In the genomic region with DNA sequence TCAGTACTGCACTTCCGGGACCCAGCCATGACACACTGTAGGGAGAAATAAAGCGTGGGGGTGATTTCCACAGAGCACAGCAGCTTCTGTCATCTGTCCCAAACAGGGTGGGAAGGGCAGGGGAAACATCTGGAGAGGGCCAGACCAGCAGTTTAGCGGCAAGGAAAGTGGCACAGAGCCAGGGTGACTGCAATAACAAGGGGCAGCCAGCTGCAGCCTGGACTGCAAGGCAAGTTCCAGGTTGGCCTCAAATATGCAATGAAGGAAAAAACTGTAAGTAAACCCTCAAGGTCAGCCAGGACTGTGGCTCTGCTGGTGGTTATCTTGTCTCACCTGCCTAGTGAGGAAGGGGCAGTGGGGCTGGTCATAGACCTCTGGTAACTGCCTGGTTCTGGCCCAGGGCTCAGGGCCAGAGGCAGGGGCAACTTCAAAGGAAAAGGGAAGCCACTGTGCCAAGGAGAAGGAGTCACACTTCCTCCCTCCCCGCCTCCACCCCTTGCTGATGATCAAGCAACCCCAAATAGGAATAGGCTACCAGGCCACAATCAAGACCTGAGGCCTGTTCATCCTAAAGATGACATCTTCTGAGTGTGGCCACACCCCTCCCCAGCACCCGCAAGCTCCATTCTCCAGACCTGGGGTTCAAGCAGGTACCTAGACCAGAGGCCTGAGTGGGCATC, we compare ENCODE assay signal across 9 mouse cellular contexts. TPM values are rescaled to one million over a fixed set of nuclear protein-coding genes. Genes with fewer than 3 reads are reported as not detected.
A peak's percentile ranks its signal among the peaks of the same experiment; 100 is the strongest.
DNase-seq lines count a peak whose midpoint lies in the region; ATAC-seq lines count a peak whose summit lies in the region.
"Had no signal": no experiment of that assay in that cellular context is flagged by ENCODE, and none has a peak within 500 bp of the region (broad histone marks: within the 10 kb centered on the region; RNA-seq: fewer than 3 reads in every experiment).

No protein-coding gene starts in this region.

- 41% methylated on average over 5 of the region's 5 CpGs for WGBS in lung, embryonic 15.5 days

- H3K27ac ChIP-seq in lung, embryonic 15.5 days = peak overlapping the region; percentile 83
- H3K27ac ChIP-seq: liver, embryonic 14.5 days had no signal

- no peak overlapping the region for H3K9ac ChIP-seq in lung, embryonic 15.5 days
- H3K9ac ChIP-seq: liver, embryonic 14.5 days had no signal

- H3K4me3 ChIP-seq in lung, embryonic 15.5 days = no peak overlapping the region

- peak overlapping the region; percentile 16; the same call in 1 of the 2 replicates for H3K4me2 ChIP-seq in lung, embryonic 15.5 days

- no peaks in the 10 kb centered on the region for H3K36me3 ChIP-seq in lung, embryonic 15.5 days

- peak; percentile 83 for ATAC-seq in common myeloid progenitor, adult 5-6 weeks (replicated peaks; ENCODE audit: low read depth, poor library complexity, severe bottlenecking)
- peak; percentile 71 for ATAC-seq in lung, embryonic 15.5 days (ENCODE audit: borderline replicate concordance, extremely low read depth, low FRiP score, low TSS enrichment)

- intact Hi-C loops in heart, postnatal 10 days (cut with DNase I) = no loop called here

- no peaks in the 10 kb centered on the region for H3K27me3 ChIP-seq in lung, embryonic 15.5 days

- no peaks in the 10 kb centered on the region for H3K9me3 ChIP-seq in lung, embryonic 15.5 days

- H3K4me1 ChIP-seq in lung, embryonic 15.5 days = peaks cover 64% of the 10 kb centered on the region

- DNase-seq in ovary, adult 18-20 months (ENCODE audit: low spot score) = peak; percentile 63
- DNase-seq in ovary, postnatal 10 days (ENCODE audit: low spot score) = no peak
- peak; percentile 86 to 89 for DNase-seq in heart, postnatal 10 days
- DNase-seq in frontal cortex, postnatal 36 days (ENCODE audit: low spot score in 2 of 2) = no peak
- no peak for DNase-seq in spleen, postnatal 4 days (ENCODE audit: low spot score in 2 of 2)
- no peak for DNase-seq in frontal cortex, postnatal 25 days (ENCODE audit: low spot score in 2 of 2)

RNA-seq across cellular contexts. Expression of a gene that starts 5.1 kb away (rescaled TPM):
- 5.9 and 6.3 TPM in 2 replicates for total RNA-seq in common myeloid progenitor, adult 5-6 weeks (2017)
- total RNA-seq in heart, postnatal 10 days (2021) = 10 to 100 TPM; 65.4 to 73.1 TPM
- polyA plus RNA-seq in lung, embryonic 15.5 days (2015; fragmentation: Nextera tagmentation; extraction: Ambion mirVana) = 14.1 and 14.2 TPM in 2 replicates

RNA-seq across cellular contexts. Expression of a gene that starts 36.1 kb away (rescaled TPM):
- total RNA-seq in common myeloid progenitor, adult 5-6 weeks (2017) = 2.0 and 3.2 TPM in 2 replicates
- 1 to 10 TPM; 3.1 to 6.0 TPM for total RNA-seq in heart, postnatal 10 days (2021)
- polyA plus RNA-seq in lung, embryonic 15.5 days (2015; fragmentation: Nextera tagmentation; extraction: Ambion mirVana) = 7.7 TPM in 2 replicates

RNA-seq across cellular contexts. Expression of a gene that starts 54.4 kb away (rescaled TPM):
- total RNA-seq in common myeloid progenitor, adult 5-6 weeks (2017) = not detected in 2 replicates
- total RNA-seq in heart, postnatal 10 days (2021) = not detected
- polyA plus RNA-seq in lung, embryonic 15.5 days (2015; fragmentation: Nextera tagmentation; extraction: Ambion mirVana) = 0.47 and 0.78 TPM in 2 replicates
- polyA plus RNA-seq: liver, embryonic 14.5 days had no signal

Comparison
In these comparisons a context has a peak if more than half of its experiments do, and no peak if none do; other contexts are left out.
1. DNase-seq: peak in ovary, adult 18-20 months (single experiment) and heart, postnatal 10 days (2 of 2); none in ovary, postnatal 10 days (single experiment), frontal cortex, postnatal 36 days (0 of 2), spleen, postnatal 4 days (0 of 2) and frontal cortex, postnatal 25 days (0 of 2).